Mouse (Mus musculus) lung, adult 2 months (tissue): ENCODE results near the gene Prr14.

Source experiments
- CTCF ChIP-seq: fragments of 200-500 bp; IDR thresholded peaks from 2 replicates; pipeline ENCODE4 v1.5.1; 2011; ENCODE audit warnings: mild to moderate bottlenecking, low read length, control low read depth; ENCODE audit not compliant: insufficient read depth
- POLR2A ChIP-seq: fragments of 200-500 bp; IDR thresholded peaks from 2 replicates; pipeline ENCODE4 v1.6.1; 2011; ENCODE audit warnings: low read depth, mild to moderate bottlenecking, control low read depth, low read length, borderline replicate concordance; ENCODE audit errors: extremely low read depth

DNA sequence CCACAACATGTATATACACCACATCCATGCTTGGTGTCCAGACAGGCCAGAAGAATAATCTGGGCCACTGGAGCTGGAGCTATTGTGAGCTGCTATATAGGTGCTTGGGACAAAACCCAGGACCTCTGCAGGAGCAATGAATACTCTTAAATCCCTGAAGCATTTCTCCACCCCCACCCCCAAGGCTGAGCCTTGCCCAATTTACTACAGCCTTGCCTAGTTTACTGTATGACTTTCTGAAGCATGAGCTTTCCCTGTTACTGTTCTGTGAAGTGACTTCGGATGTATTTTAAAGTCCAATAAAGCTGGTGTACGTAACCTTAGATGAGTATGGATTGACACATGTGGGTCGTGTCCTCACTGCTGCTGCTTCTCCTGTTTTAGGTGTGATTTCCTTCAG lies 54.4 kb downstream of the Prr14 start:
- no peak for TF ChIP-seq CTCF
- no peak for TF ChIP-seq POLR2A
